In genomic region chr13:20116019-20116418, GRCm38 (mm10) we compare ENCODE assay signal across 24 mouse cellular contexts. TPM values are rescaled to one million over a fixed set of nuclear protein-coding genes. Genes with fewer than 3 reads are reported as not detected.
DNase-seq lines count a peak whose midpoint lies in the region; ATAC-seq and TF ChIP-seq lines count a peak whose summit lies in the region.
"Had no signal": no experiment of that assay in that cellular context is flagged by ENCODE, and none has a peak within 500 bp of the region (broad histone marks: within the 10 kb centered on the region; RNA-seq: fewer than 3 reads in every experiment).

No protein-coding gene starts in this region.

- H3K4me1 ChIP-seq in intestine, embryonic 16.5 days (ENCODE audit: control insufficient read depth, insufficient read depth, low read length): peaks cover 40% of the 10 kb centered on the region
- peaks cover 20% of the 10 kb centered on the region for H3K4me1 ChIP-seq in intestine, embryonic 15.5 days (replicated peaks)
- H3K4me1 ChIP-seq in lung, postnatal 0 days (ENCODE audit: insufficient read depth, low read depth, low read length): peaks cover 13% of the 10 kb centered on the region; the same call in 1 of the 2 replicates
- H3K4me1 ChIP-seq in intestine, postnatal 0 days (replicated peaks; ENCODE audit: control insufficient read depth, insufficient read depth, low read length): peaks cover 14% of the 10 kb centered on the region; the same call in 1 of the 2 replicates

- TF ChIP-seq EP300 in lung, postnatal 0 days (IDR thresholded peaks at IDR 0.05): no peak

- 59% methylated on average over 6 of the region's 6 CpGs for WGBS in intestine, embryonic 16.5 days
- 63% methylated on average over 6 of the region's 6 CpGs for WGBS in intestine, embryonic 15.5 days
- WGBS in lung, postnatal 0 days: 50% methylated on average over 6 of the region's 6 CpGs
- 58% methylated on average over 6 of the region's 6 CpGs for WGBS in intestine, postnatal 0 days

- H3K4me3 ChIP-seq in intestine, embryonic 16.5 days (ENCODE audit: low read length): no peak overlapping the region
- no peak overlapping the region for H3K4me3 ChIP-seq in intestine, embryonic 15.5 days (replicated peaks)
- no peak overlapping the region for H3K4me3 ChIP-seq in lung, postnatal 0 days (ENCODE audit: low read depth, low read length)
- no peak overlapping the region for H3K4me3 ChIP-seq in intestine, postnatal 0 days (ENCODE audit: low read depth, low read length)
- H3K4me3 ChIP-seq: embryonic facial prominence, embryonic 10.5 days; forebrain, embryonic 10.5 days; heart, embryonic 15.5 days; left cerebral cortex, adult 2 months; limb, embryonic 15.5 days had no signal

- no peak for TF ChIP-seq CTCF in lung, postnatal 0 days (IDR thresholded peaks at IDR 0.05)
- no peak for TF ChIP-seq CTCF in intestine, postnatal 0 days (IDR thresholded peaks at IDR 0.05; ENCODE audit: low read depth)

- no peaks in the 10 kb centered on the region for H3K27me3 ChIP-seq in intestine, embryonic 16.5 days (replicated peaks; ENCODE audit: control insufficient read depth, insufficient read depth, low read length)
- no peaks in the 10 kb centered on the region for H3K27me3 ChIP-seq in intestine, embryonic 15.5 days (replicated peaks)
- H3K27me3 ChIP-seq in lung, postnatal 0 days (replicated peaks; ENCODE audit: insufficient read depth, low read length): no peaks in the 10 kb centered on the region
- H3K27me3 ChIP-seq in intestine, postnatal 0 days (replicated peaks; ENCODE audit: control insufficient read depth, insufficient read depth, low read length): no peaks in the 10 kb centered on the region
- H3K27me3 ChIP-seq: CH12.LX; heart, embryonic 15.5 days; limb, embryonic 15.5 days had no signal

- 0 out of 2 replicates have a peak, but pooled peaks have one; percentile 11 for ATAC-seq in intestine, embryonic 16.5 days
- no peak for ATAC-seq in intestine, embryonic 15.5 days
- ATAC-seq in lung, postnatal 0 days: no peak
- ATAC-seq in intestine, postnatal 0 days: no peak
- ATAC-seq: hindbrain, embryonic 16.5 days had no signal

- no peak overlapping the region; the same call in 1 of the 2 replicates for H3K27ac ChIP-seq in intestine, embryonic 16.5 days (ENCODE audit: low read length)
- no peak overlapping the region for H3K27ac ChIP-seq in intestine, embryonic 15.5 days
- peak overlapping the region; percentile 39 for H3K27ac ChIP-seq in lung, postnatal 0 days (ENCODE audit: low read length)
- H3K27ac ChIP-seq in intestine, postnatal 0 days (ENCODE audit: low read depth, low read length): no peak overlapping the region
- H3K27ac ChIP-seq: embryonic facial prominence, embryonic 10.5 days; forebrain, embryonic 10.5 days; heart, embryonic 15.5 days; left cerebral cortex, adult 2 months; limb, embryonic 15.5 days had no signal

- H3K9ac ChIP-seq in intestine, embryonic 16.5 days (ENCODE audit: low read depth, low read length): no peak overlapping the region
- no peak overlapping the region for H3K9ac ChIP-seq in intestine, embryonic 15.5 days
- H3K9ac ChIP-seq in lung, postnatal 0 days (replicated peaks; ENCODE audit: low read depth): no peak overlapping the region
- H3K9ac ChIP-seq in intestine, postnatal 0 days (ENCODE audit: low read depth, low read length): no peak overlapping the region
- H3K9ac ChIP-seq: heart, embryonic 15.5 days; limb, embryonic 15.5 days had no signal

- no peak overlapping the region for H3K4me2 ChIP-seq in intestine, embryonic 16.5 days (ENCODE audit: low read depth, low read length)
- H3K4me2 ChIP-seq in intestine, embryonic 15.5 days (replicated peaks): no peak overlapping the region
- H3K4me2 ChIP-seq in lung, postnatal 0 days (replicated peaks; ENCODE audit: low read depth, low read length): no peak overlapping the region
- 0 out of 2 replicates have a peak overlapping the region, but pooled peaks have one; percentile 3 for H3K4me2 ChIP-seq in intestine, postnatal 0 days (replicated peaks; ENCODE audit: low read depth)
- H3K4me2 ChIP-seq: heart, embryonic 15.5 days; limb, embryonic 15.5 days had no signal

- no peaks in the 10 kb centered on the region for H3K9me3 ChIP-seq in intestine, embryonic 16.5 days (ENCODE audit: control insufficient read depth, low read length)
- no peaks in the 10 kb centered on the region for H3K9me3 ChIP-seq in intestine, embryonic 15.5 days
- no peaks in the 10 kb centered on the region for H3K9me3 ChIP-seq in lung, postnatal 0 days (ENCODE audit: low read length)
- H3K9me3 ChIP-seq in intestine, postnatal 0 days (ENCODE audit: control insufficient read depth): no peaks in the 10 kb centered on the region
- H3K9me3 ChIP-seq: embryonic facial prominence, embryonic 10.5 days; forebrain, embryonic 10.5 days; heart, embryonic 15.5 days; limb, embryonic 15.5 days had no signal

- no peaks in the 10 kb centered on the region for H3K36me3 ChIP-seq in intestine, embryonic 16.5 days (ENCODE audit: control insufficient read depth, insufficient read depth, low read length)
- H3K36me3 ChIP-seq in intestine, embryonic 15.5 days: no peaks in the 10 kb centered on the region
- H3K36me3 ChIP-seq in lung, postnatal 0 days (ENCODE audit: insufficient read depth, low read length): no peaks in the 10 kb centered on the region
- H3K36me3 ChIP-seq in intestine, postnatal 0 days (ENCODE audit: control insufficient read depth, insufficient read depth): no peaks in the 10 kb centered on the region
- H3K36me3 ChIP-seq: embryonic facial prominence, embryonic 10.5 days; forebrain, embryonic 10.5 days; heart, embryonic 15.5 days; limb, embryonic 15.5 days had no signal

- no peak for DNase-seq in lung, postnatal 0 days (ENCODE audit: low spot score)
- DNase-seq in lung, postnatal 10 days: no peak
- peak; percentile 76 for DNase-seq in ES-CJ7 (ENCODE audit: low read depth, low spot score)
- no peak for DNase-seq in layer of hippocampus, adult 18-20 months (ENCODE audit: low spot score in 2 of 2)
- DNase-seq: adrenal gland, postnatal 25 days; B cell, adult 2 months; cerebellum, adult 9-11 months; gastrocnemius, postnatal 14 days; kidney, adult 11 months; kidney, postnatal 4 days; left cerebral cortex, postnatal 4 days; lung, adult 2 months; thymus, adult 18-20 months; thymus, postnatal 36 days had no signal

RNA-seq across cellular contexts. Expression of gene Elmo1, which starts 25.6 kb away (rescaled TPM):
- 14.4 and 17.5 TPM in 2 replicates for polyA plus RNA-seq in intestine, embryonic 16.5 days (2015; fragmentation: Nextera tagmentation; extraction: Ambion mirVana)
- 14.9 and 15.0 TPM in 2 replicates for polyA plus RNA-seq in intestine, embryonic 15.5 days (2015; fragmentation: Nextera tagmentation; extraction: Ambion mirVana)
- 20.8 and 21.9 TPM in 2 replicates for polyA plus RNA-seq in lung, postnatal 0 days (2015; fragmentation: Nextera tagmentation; extraction: Ambion mirVana)
- 8.2 and 8.6 TPM in 2 replicates for polyA plus RNA-seq in intestine, postnatal 0 days (2015; fragmentation: Nextera tagmentation; extraction: Ambion mirVana)
- total RNA-seq in layer of hippocampus, adult 18-20 months (2021): 10 to 100 TPM; 28.9 to 29.8 TPM
